Mouse (Mus musculus): ENCODE results near the gene Birc5. TPM values are rescaled to one million over a fixed set of nuclear protein-coding genes. Genes with fewer than 3 reads are reported as not detected.

The Birc5 gene
- polyA plus RNA-seq, 1 experiment = 183 TPM

DNA sequence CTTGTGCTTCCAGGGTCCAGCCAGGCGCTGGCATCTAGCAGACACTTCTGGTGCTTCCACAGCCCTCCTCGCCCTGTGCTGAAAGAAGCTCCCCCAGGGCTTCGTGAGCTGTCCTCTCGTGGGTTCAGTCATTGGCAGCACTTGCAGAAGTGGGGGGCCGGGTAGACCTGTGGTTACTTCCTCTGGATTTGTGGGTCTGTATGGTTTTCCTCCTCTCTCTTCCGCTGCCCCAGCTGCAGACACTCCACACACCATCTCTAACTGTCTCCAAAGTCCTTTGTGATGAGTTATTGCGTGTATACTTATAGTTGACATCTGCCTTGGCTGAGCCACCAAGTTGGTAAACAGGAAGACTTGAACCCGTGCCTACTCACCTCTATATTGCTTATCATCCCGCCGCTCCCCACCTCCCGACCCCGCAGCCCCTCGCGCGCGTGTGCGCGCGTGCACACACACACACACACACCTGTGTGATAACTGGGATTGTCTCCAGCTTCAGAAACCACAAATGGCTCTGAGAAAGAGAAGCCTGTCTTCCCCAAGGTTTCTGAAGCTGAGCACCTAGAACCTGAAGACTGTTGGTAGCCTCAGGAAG, 42.6 kb downstream of the Birc5 start:
- Histone ChIP-seq H3K9me3 (replicated peaks; ENCODE audit: control insufficient read depth, insufficient read depth, low read length, poor library complexity, severe bottlenecking) (no peaks in the 10 kb centered on the region), H3K4me1 (ENCODE audit: control insufficient read depth, insufficient read depth, low read length) (peaks cover 3% of the 10 kb centered on the region), H3K27ac (ENCODE audit: insufficient read depth, low read length) (no peak overlapping the region), H3K36me3 (ENCODE audit: control insufficient read depth, insufficient read depth, low read length, poor library complexity, severe bottlenecking) (no peaks in the 10 kb centered on the region), H3K27me3 (ENCODE audit: control insufficient read depth, insufficient read depth, low read length, poor library complexity, severe bottlenecking) (no peaks in the 10 kb centered on the region), H3K4me3 (ENCODE audit: low read depth, low read length) (0 out of 2 replicates have a peak overlapping the region, but pooled peaks have one; percentile 21), H3K9ac (ENCODE audit: low read depth, poor library complexity, severe bottlenecking) (no peak overlapping the region)
- TF ChIP-seq EP300 (IDR thresholded peaks at IDR 0.05; ENCODE audit: insufficient read depth, low read depth, low read length) (no peak), POLR2A (IDR thresholded peaks at IDR 0.05; ENCODE audit: insufficient read depth, low read length) (no peak), CTCF (IDR thresholded peaks at IDR 0.05; ENCODE audit: low read depth, low read length) (no peak)

GRCm38 (mm10) chr11:117892199-117892598, 43.1 kb downstream of the Birc5 start:
- Histone ChIP-seq H3K9ac (ENCODE audit: low read depth, poor library complexity, severe bottlenecking) (no peak overlapping the region), H3K9me3 (replicated peaks; ENCODE audit: control insufficient read depth, insufficient read depth, low read length, poor library complexity, severe bottlenecking) (no peaks in the 10 kb centered on the region), H3K4me1 (ENCODE audit: control insufficient read depth, insufficient read depth, low read length) (no peaks in the 10 kb centered on the region), H3K36me3 (ENCODE audit: control insufficient read depth, insufficient read depth, low read length, poor library complexity, severe bottlenecking) (no peaks in the 10 kb centered on the region), H3K27me3 (ENCODE audit: control insufficient read depth, insufficient read depth, low read length, poor library complexity, severe bottlenecking) (no peaks in the 10 kb centered on the region), H3K27ac (ENCODE audit: insufficient read depth, low read length) (no peak overlapping the region), H3K4me3 (ENCODE audit: low read depth, low read length) (0 out of 2 replicates have a peak overlapping the region, but pooled peaks have one; percentile 21)
- no peak for TF ChIP-seq EP300 (IDR thresholded peaks at IDR 0.05; ENCODE audit: insufficient read depth, low read depth, low read length)
- TF ChIP-seq CTCF (IDR thresholded peaks at IDR 0.05; ENCODE audit: low read depth, low read length) = no peak
- no peak for TF ChIP-seq POLR2A (IDR thresholded peaks at IDR 0.05; ENCODE audit: insufficient read depth, low read length)

DNA sequence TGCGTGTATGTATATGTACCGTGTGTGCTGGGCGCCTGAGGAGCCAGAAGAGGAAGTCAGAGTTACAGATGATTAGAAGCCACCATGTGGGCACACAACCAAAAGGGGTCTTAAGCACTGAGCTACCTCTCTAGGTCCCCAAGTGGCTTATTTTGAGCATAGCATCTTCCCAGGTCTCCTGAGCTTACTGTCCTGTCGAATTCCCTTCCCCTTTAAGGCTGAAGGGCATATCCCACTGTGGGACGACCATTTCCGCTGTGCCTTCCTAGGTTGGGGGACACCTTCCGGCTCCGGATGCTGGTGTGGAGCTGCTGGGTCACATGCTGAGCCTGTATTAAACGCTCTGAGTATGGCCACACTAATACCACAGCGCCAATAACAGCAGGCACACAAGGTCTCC, 45.6 kb downstream of the Birc5 start:
- no peak overlapping the region for H3K4me3 ChIP-seq (ENCODE audit: low read depth, low read length)
- H3K9me3 ChIP-seq (replicated peaks; ENCODE audit: control insufficient read depth, insufficient read depth, low read length, poor library complexity, severe bottlenecking) = no peaks in the 10 kb centered on the region
- no peak overlapping the region for H3K27ac ChIP-seq (ENCODE audit: insufficient read depth, low read length)
- no peak overlapping the region for H3K9ac ChIP-seq (ENCODE audit: low read depth, poor library complexity, severe bottlenecking)
- H3K4me1 ChIP-seq (ENCODE audit: control insufficient read depth, insufficient read depth, low read length) = no peaks in the 10 kb centered on the region
- no peaks in the 10 kb centered on the region for H3K36me3 ChIP-seq (ENCODE audit: control insufficient read depth, insufficient read depth, low read length, poor library complexity, severe bottlenecking)
- no peak for TF ChIP-seq CTCF (IDR thresholded peaks at IDR 0.05; ENCODE audit: low read depth, low read length)
- no peak for TF ChIP-seq POLR2A (IDR thresholded peaks at IDR 0.05; ENCODE audit: insufficient read depth, low read length)
- no peak for TF ChIP-seq EP300 (IDR thresholded peaks at IDR 0.05; ENCODE audit: insufficient read depth, low read depth, low read length)
- no peaks in the 10 kb centered on the region for H3K27me3 ChIP-seq (ENCODE audit: control insufficient read depth, insufficient read depth, low read length, poor library complexity, severe bottlenecking)

- Histone ChIP-seq H3K9me3 (replicated peaks; ENCODE audit: control insufficient read depth, insufficient read depth, low read length, poor library complexity, severe bottlenecking) (no peaks in the 10 kb centered on the region), H3K27me3 (ENCODE audit: control insufficient read depth, insufficient read depth, low read length, poor library complexity, severe bottlenecking) (no peaks in the 10 kb centered on the region), H3K4me3 (ENCODE audit: low read depth, low read length) (no peak overlapping the region), H3K27ac (ENCODE audit: insufficient read depth, low read length) (no peak overlapping the region), H3K4me1 (ENCODE audit: control insufficient read depth, insufficient read depth, low read length) (no peaks in the 10 kb centered on the region), H3K36me3 (ENCODE audit: control insufficient read depth, insufficient read depth, low read length, poor library complexity, severe bottlenecking) (no peaks in the 10 kb centered on the region), H3K9ac (ENCODE audit: low read depth, poor library complexity, severe bottlenecking) (no peak overlapping the region)
- TF ChIP-seq EP300 (IDR thresholded peaks at IDR 0.05; ENCODE audit: insufficient read depth, low read depth, low read length) (no peak), POLR2A (IDR thresholded peaks at IDR 0.05; ENCODE audit: insufficient read depth, low read length) (no peak), CTCF (IDR thresholded peaks at IDR 0.05; ENCODE audit: low read depth, low read length) (no peak)
These were observed 47.5 kb downstream of the Birc5 start for GRCm38 (mm10) chr11:117896533-117896932.

DNA sequence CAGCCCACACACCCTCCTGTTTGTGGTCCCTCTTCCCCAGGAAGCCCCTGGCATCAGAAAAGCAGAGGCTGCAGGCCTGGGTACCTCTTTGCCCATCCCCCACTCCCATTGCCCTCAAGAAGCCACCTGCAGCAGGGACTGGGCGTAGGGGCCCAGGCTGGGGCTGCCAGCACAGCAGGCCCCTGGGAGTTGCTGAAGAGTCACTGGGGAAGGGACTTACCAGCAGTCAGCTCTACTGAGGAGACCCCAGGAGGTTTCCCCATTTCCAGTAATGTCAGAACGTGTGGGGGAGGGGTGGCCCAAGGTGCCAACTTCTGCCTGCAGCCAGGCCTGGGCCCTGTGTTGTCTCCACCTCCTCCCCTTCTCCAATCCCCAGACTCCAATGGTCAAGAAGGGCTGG, 53.2 kb downstream of the Birc5 start:
- no peaks in the 10 kb centered on the region for H3K9me3 ChIP-seq (replicated peaks; ENCODE audit: control insufficient read depth, insufficient read depth, low read length, poor library complexity, severe bottlenecking)
- no peak overlapping the region for H3K9ac ChIP-seq (ENCODE audit: low read depth, poor library complexity, severe bottlenecking)
- H3K27me3 ChIP-seq (ENCODE audit: control insufficient read depth, insufficient read depth, low read length, poor library complexity, severe bottlenecking) = no peaks in the 10 kb centered on the region
- no peak overlapping the region for H3K27ac ChIP-seq (ENCODE audit: insufficient read depth, low read length)
- TF ChIP-seq EP300 (IDR thresholded peaks at IDR 0.05; ENCODE audit: insufficient read depth, low read depth, low read length) = no peak
- no peak for TF ChIP-seq CTCF (IDR thresholded peaks at IDR 0.05; ENCODE audit: low read depth, low read length)
- TF ChIP-seq POLR2A (IDR thresholded peaks at IDR 0.05; ENCODE audit: insufficient read depth, low read length) = no peak
- no peak overlapping the region for H3K4me3 ChIP-seq (ENCODE audit: low read depth, low read length)
- no peaks in the 10 kb centered on the region for H3K36me3 ChIP-seq (ENCODE audit: control insufficient read depth, insufficient read depth, low read length, poor library complexity, severe bottlenecking)
- H3K4me1 ChIP-seq (ENCODE audit: control insufficient read depth, insufficient read depth, low read length) = peaks cover 3% of the 10 kb centered on the region

DNA sequence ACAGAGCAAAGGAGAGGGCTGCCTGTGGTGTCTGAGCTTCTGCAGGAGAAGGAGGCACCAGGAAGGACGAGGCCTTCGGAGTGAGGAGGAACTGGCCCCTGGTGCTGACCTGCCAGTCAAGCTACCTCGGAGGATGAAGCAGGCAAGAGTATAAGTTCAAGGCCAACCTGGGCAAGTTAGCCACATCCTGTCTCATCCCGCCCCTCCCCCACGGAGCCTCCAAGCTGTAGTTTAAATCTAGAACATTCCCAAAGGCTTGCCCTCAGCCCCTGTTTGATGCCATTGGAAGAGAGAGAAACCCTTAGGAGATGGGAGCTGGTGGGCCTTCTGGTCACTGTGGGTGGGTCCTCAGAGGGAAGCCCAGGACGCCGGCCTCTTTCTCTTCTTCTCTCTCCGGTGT, 55.4 kb downstream of the Birc5 start:
- TF ChIP-seq CTCF (IDR thresholded peaks at IDR 0.05; ENCODE audit: low read depth, low read length) = no peak
- TF ChIP-seq POLR2A (IDR thresholded peaks at IDR 0.05; ENCODE audit: insufficient read depth, low read length) = no peak
- TF ChIP-seq EP300 (IDR thresholded peaks at IDR 0.05; ENCODE audit: insufficient read depth, low read depth, low read length) = no peak
- H3K9me3 ChIP-seq (replicated peaks; ENCODE audit: control insufficient read depth, insufficient read depth, low read length, poor library complexity, severe bottlenecking) = no peaks in the 10 kb centered on the region
- H3K36me3 ChIP-seq (ENCODE audit: control insufficient read depth, insufficient read depth, low read length, poor library complexity, severe bottlenecking) = no peaks in the 10 kb centered on the region
- no peaks in the 10 kb centered on the region for H3K27me3 ChIP-seq (ENCODE audit: control insufficient read depth, insufficient read depth, low read length, poor library complexity, severe bottlenecking)
- no peak overlapping the region for H3K9ac ChIP-seq (ENCODE audit: low read depth, poor library complexity, severe bottlenecking)
- no peak overlapping the region for H3K27ac ChIP-seq (ENCODE audit: insufficient read depth, low read length)
- H3K4me3 ChIP-seq (ENCODE audit: low read depth, low read length) = no peak overlapping the region
- H3K4me1 ChIP-seq (ENCODE audit: control insufficient read depth, insufficient read depth, low read length) = peaks cover 3% of the 10 kb centered on the region

Other genes starting within 250 kb of the Birc5 start
- 28.6 and 28.7 TPM in 2 replicates for gene Tnrc6c, start 195.0 kb upstream of the Birc5 start, polyA plus RNA-seq (2011; ENCODE audit: insufficient read depth, insufficient read length, low read depth, missing spikeins)
- gene Tmc8, start 67.2 kb upstream of the Birc5 start, polyA plus RNA-seq (2011; ENCODE audit: insufficient read depth, insufficient read length, low read depth, missing spikeins) = 3.1 and 5.3 TPM in 2 replicates
- 12.3 and 16.4 TPM in 2 replicates for gene Tmc6, start 67.1 kb upstream of the Birc5 start, polyA plus RNA-seq (2011; ENCODE audit: insufficient read depth, insufficient read length, low read depth, missing spikeins)
- gene 6030468B19Rik, start 51.6 kb upstream of the Birc5 start, polyA plus RNA-seq (2011; ENCODE audit: insufficient read depth, insufficient read length, low read depth, missing spikeins) = not detected in 2 replicates
- 1.4 and 2.1 TPM in 2 replicates for gene Gm20708, start 39.6 kb upstream of the Birc5 start, polyA plus RNA-seq (2011; ENCODE audit: insufficient read depth, insufficient read length, low read depth, missing spikeins)
- gene Syngr2, start 39.6 kb upstream of the Birc5 start, polyA plus RNA-seq (2011; ENCODE audit: insufficient read depth, insufficient read length, low read depth, missing spikeins) = 49.1 and 51.9 TPM in 2 replicates
- 3.6 and 5.0 TPM in 2 replicates for gene Afmid, start 23.3 kb upstream of the Birc5 start, polyA plus RNA-seq (2011; ENCODE audit: insufficient read depth, insufficient read length, low read depth, missing spikeins)
- 35.7 and 40.3 TPM in 2 replicates for gene Tk1, start 23.2 kb upstream of the Birc5 start, polyA plus RNA-seq (2011; ENCODE audit: insufficient read depth, insufficient read length, low read depth, missing spikeins)
- 0.37 TPM in 1 of 2 replicates, not detected in the other for gene Tmem235, start 11.5 kb downstream of the Birc5 start, polyA plus RNA-seq (2011; ENCODE audit: insufficient read depth, insufficient read length, low read depth, missing spikeins)
- 0.52 and 1.1 TPM in 2 replicates for gene Tha1, start 24.2 kb downstream of the Birc5 start, polyA plus RNA-seq (2011; ENCODE audit: insufficient read depth, insufficient read length, low read depth, missing spikeins)
- gene Socs3, start 120.8 kb downstream of the Birc5 start, polyA plus RNA-seq (2011; ENCODE audit: insufficient read depth, insufficient read length, low read depth, missing spikeins) = 53.8 and 61.5 TPM in 2 replicates
- 31.5 and 35.5 TPM in 2 replicates for gene Pgs1, start 137.0 kb downstream of the Birc5 start, polyA plus RNA-seq (2011; ENCODE audit: insufficient read depth, insufficient read length, low read depth, missing spikeins)